8 mouse cellular contexts compared by ENCODE assay signal in genomic region chr4:135352326-135353065, GRCm38 (mm10). TPM values are rescaled to one million over a fixed set of nuclear protein-coding genes. Genes with fewer than 3 reads are reported as not detected.
A peak's percentile ranks its signal among the peaks of the same experiment; 100 is the strongest.
DNase-seq lines count a peak whose midpoint lies in the region; ATAC-seq and TF ChIP-seq lines count a peak whose summit lies in the region.

No protein-coding gene starts in this region.

- H3K9me3 ChIP-seq in forebrain, embryonic 12.5 days = no peaks in the 10 kb centered on the region
- H3K9me3 ChIP-seq in kidney, embryonic 16.5 days (ENCODE audit: low read length) = no peaks in the 10 kb centered on the region
- no peaks in the 10 kb centered on the region for H3K9me3 ChIP-seq in stomach, postnatal 0 days (ENCODE audit: control insufficient read depth, low read length)

- H3K4me2 ChIP-seq in forebrain, embryonic 12.5 days = peak overlapping the region; percentile 85
- H3K4me2 ChIP-seq in kidney, embryonic 16.5 days (replicated peaks; ENCODE audit: low read depth, low read length) = peak overlapping the region; percentile 87
- peak overlapping the region; percentile 85 for H3K4me2 ChIP-seq in stomach, postnatal 0 days (replicated peaks; ENCODE audit: low read depth)

- no peak for TF ChIP-seq EP300 in stomach, postnatal 0 days (optimal IDR thresholded peaks at IDR 0.05)

- peaks cover under 1% of the 10 kb centered on the region; the same call in 1 of the 2 replicates for H3K27me3 ChIP-seq in forebrain, embryonic 12.5 days
- H3K27me3 ChIP-seq in kidney, embryonic 16.5 days (ENCODE audit: insufficient read depth, low read length) = no peaks in the 10 kb centered on the region
- no peaks in the 10 kb centered on the region for H3K27me3 ChIP-seq in stomach, postnatal 0 days (ENCODE audit: control insufficient read depth, insufficient read depth, low read length)

- DNase-seq in left cerebral cortex, adult 18-20 months (ENCODE audit: low spot score in 2 of 2) = peak; percentile 15 to 20
- no peak for DNase-seq in left cerebral cortex, postnatal 36 days (ENCODE audit: low spot score in 2 of 2)
- peak; percentile 38 for DNase-seq in adipocyte (ENCODE audit: low spot score)
- DNase-seq in stomach, postnatal 0 days (ENCODE audit: low spot score) = peak; percentile 50
- DNase-seq in T-cell, adult 2 months (ENCODE audit: low spot score) = no peak

- H3K36me3 ChIP-seq in forebrain, embryonic 12.5 days (replicated peaks) = peaks cover 20% of the 10 kb centered on the region
- H3K36me3 ChIP-seq in kidney, embryonic 16.5 days (ENCODE audit: insufficient read depth, low read length) = peaks cover 18% of the 10 kb centered on the region
- H3K36me3 ChIP-seq in stomach, postnatal 0 days (ENCODE audit: control insufficient read depth, insufficient read depth, low read length) = no peaks in the 10 kb centered on the region

- ATAC-seq in forebrain, embryonic 12.5 days (ENCODE audit: low FRiP score) = peak; percentile 59
- peak; percentile 37 for ATAC-seq in kidney, embryonic 16.5 days (ENCODE audit: low FRiP score, low TSS enrichment)
- peak; percentile 15 for ATAC-seq in megakaryocyte progenitor cell, adult 5-6 weeks (replicated peaks; ENCODE audit: poor library complexity)
- ATAC-seq in stomach, postnatal 0 days (ENCODE audit: low FRiP score, low TSS enrichment) = peak; percentile 24

- intact Hi-C loops in left cerebral cortex, postnatal 36 days (cut with DNase I) = loop anchor here (2.0 kb wide), 1 partner anchor 504 kb away; no protein-coding TSS in a partner anchor

- H3K4me1 ChIP-seq in forebrain, embryonic 12.5 days = peaks cover 18% of the 10 kb centered on the region
- H3K4me1 ChIP-seq in kidney, embryonic 16.5 days (ENCODE audit: insufficient read depth, low read length) = peaks cover 18% of the 10 kb centered on the region
- H3K4me1 ChIP-seq in stomach, postnatal 0 days (replicated peaks; ENCODE audit: control insufficient read depth, insufficient read depth) = 0 out of 2 replicates have a peak, but pooled peaks cover 3% of the 10 kb centered on the region

- WGBS in forebrain, embryonic 12.5 days = under 1% methylated on average over 67 of the region's 67 CpGs
- under 1% methylated on average over 55 of the region's 67 CpGs for WGBS in kidney, embryonic 16.5 days
- 0% methylated on average over 54 of the region's 67 CpGs for WGBS in stomach, postnatal 0 days

- peak overlapping the region; percentile 98 for H3K4me3 ChIP-seq in forebrain, embryonic 12.5 days (replicated peaks)
- H3K4me3 ChIP-seq in kidney, embryonic 16.5 days (ENCODE audit: low read length) = peak overlapping the region; percentile 88
- peak overlapping the region; percentile 99 for H3K4me3 ChIP-seq in stomach, postnatal 0 days (ENCODE audit: low read depth, low read length)

- peak overlapping the region; percentile 98 for H3K9ac ChIP-seq in forebrain, embryonic 12.5 days
- H3K9ac ChIP-seq in kidney, embryonic 16.5 days (replicated peaks; ENCODE audit: low read length) = peak overlapping the region; percentile 99
- H3K9ac ChIP-seq in stomach, postnatal 0 days (ENCODE audit: low read length) = peak overlapping the region; percentile 99

- TF ChIP-seq CTCF in stomach, postnatal 0 days (IDR thresholded peaks at IDR 0.05; ENCODE audit: low read depth) = no peak

- H3K27ac ChIP-seq in forebrain, embryonic 12.5 days = peak overlapping the region; percentile 96
- peak overlapping the region; percentile 97 for H3K27ac ChIP-seq in kidney, embryonic 16.5 days (ENCODE audit: low read length)
- H3K27ac ChIP-seq in stomach, postnatal 0 days (replicated peaks) = peak overlapping the region; percentile 97

RNA-seq across cellular contexts. Expression of gene Srrm1, which starts 0.6 kb away (rescaled TPM):
- 100 to 1,000 TPM; 131 to 132 TPM for total RNA-seq in left cerebral cortex, adult 18-20 months (2021)
- 100 to 1,000 TPM; 101 to 153 TPM for total RNA-seq in left cerebral cortex, postnatal 36 days (2021)
- polyA plus RNA-seq in forebrain, embryonic 12.5 days (2016; fragmentation: Nextera tagmentation; extraction: Ambion mirVana) = 272 and 275 TPM in 2 replicates
- polyA plus RNA-seq in kidney, embryonic 16.5 days (2015; fragmentation: Nextera tagmentation; extraction: Ambion mirVana) = 180 and 233 TPM in 2 replicates
- 204 and 218 TPM in 2 replicates for total RNA-seq in megakaryocyte progenitor cell, adult 5-6 weeks (2015)
- 112 and 141 TPM in 2 replicates for total RNA-seq in megakaryocyte progenitor cell, adult 5-6 weeks (2017)
- polyA plus RNA-seq in stomach, postnatal 0 days (2015; fragmentation: Nextera tagmentation; extraction: Ambion mirVana) = 95.9 and 108 TPM in 2 replicates

RNA-seq across cellular contexts. Expression of gene Ncmap, which starts 45.5 kb away (rescaled TPM):
- total RNA-seq in left cerebral cortex, adult 18-20 months (2021) = under 1 TPM; 0.35 to 0.75 TPM
- under 1 TPM; 0.39 to 0.54 TPM for total RNA-seq in left cerebral cortex, postnatal 36 days (2021)
- 0.63 and 1.1 TPM in 2 replicates for polyA plus RNA-seq in forebrain, embryonic 12.5 days (2016; fragmentation: Nextera tagmentation; extraction: Ambion mirVana)
- 2.0 and 4.3 TPM in 2 replicates for polyA plus RNA-seq in kidney, embryonic 16.5 days (2015; fragmentation: Nextera tagmentation; extraction: Ambion mirVana)
- 0.25 TPM in 1 of 2 replicates, not detected in the other for total RNA-seq in megakaryocyte progenitor cell, adult 5-6 weeks (2015)
- not detected in 2 replicates for total RNA-seq in megakaryocyte progenitor cell, adult 5-6 weeks (2017)
- 39.8 and 42.2 TPM in 2 replicates for polyA plus RNA-seq in stomach, postnatal 0 days (2015; fragmentation: Nextera tagmentation; extraction: Ambion mirVana)

Comparison
In these comparisons a context has a peak if more than half of its experiments do, and no peak if none do; other contexts are left out.
1. DNase-seq: peak in left cerebral cortex, adult 18-20 months (2 of 2), adipocyte (single experiment) and stomach, postnatal 0 days (single experiment); none in left cerebral cortex, postnatal 36 days (0 of 2) and T-cell, adult 2 months (single experiment).
2. Peak in every context shown above with its lines, with median percentiles within 50 percentile points of each other: ATAC-seq, H3K27ac ChIP-seq, H3K4me2 ChIP-seq, H3K4me3 ChIP-seq and H3K9ac ChIP-seq.